Mouse (Mus musculus) MEL-GATA-1-ER (cell line): ENCODE results near the gene Axin2.

Experiments
- DNase-seq: peaks from one replicate; pipeline ENCODE4 v3.0.0-alpha.2; 2012; ENCODE audit warnings: low read depth; ENCODE audit errors: extremely low read depth

Gene Axin2

GRCm38 (mm10) chr11:108928752-108929151, 8.6 kb downstream of the Axin2 start:
- no peak for DNase-seq

GRCm38 (mm10) chr11:108929176-108929575, 9.0 kb downstream of the Axin2 start:
- no peak for DNase-seq

DNA sequence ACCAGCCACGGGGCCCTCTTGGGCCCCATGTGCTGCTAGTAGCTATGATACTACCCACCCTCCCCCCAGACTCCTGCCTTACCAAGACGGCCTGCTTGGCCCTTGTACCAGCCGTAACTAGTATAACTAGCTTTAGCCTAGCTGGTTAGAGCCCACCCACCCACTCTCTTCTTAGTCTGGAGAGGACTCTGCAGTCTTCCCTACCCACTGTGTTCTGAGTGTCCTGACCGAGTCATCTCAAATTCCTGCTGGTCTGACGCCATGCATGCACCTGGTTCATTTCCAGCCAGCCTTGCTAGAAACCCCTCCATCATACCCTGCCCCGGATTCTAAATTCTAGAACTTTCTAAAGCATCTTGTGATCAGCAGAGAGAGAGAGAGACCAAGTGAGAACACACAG, 9.6 kb downstream of the Axin2 start:
- no peak for DNase-seq

GRCm38 (mm10) chr11:108930612-108931011, 10.5 kb downstream of the Axin2 start:
- DNase-seq, result no peak

DNA sequence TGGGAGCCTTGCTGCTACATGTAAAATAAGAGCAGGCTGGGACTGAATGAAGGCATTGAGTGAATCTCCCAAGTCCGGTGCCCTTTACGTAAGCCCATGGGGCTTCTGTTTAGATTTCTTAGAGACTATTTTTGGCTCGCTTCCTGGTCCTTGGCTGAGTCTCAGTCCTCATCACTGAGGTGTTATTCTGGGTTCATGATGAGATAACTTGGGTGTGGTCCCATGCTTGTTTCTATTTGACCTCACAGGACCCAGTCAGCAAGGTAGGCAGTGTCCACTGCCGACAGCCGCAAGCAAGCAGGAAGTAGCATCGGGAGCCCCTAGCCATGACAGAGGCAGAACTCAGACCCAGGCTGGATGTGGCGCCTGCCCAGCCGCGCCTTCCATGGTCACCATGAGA, 13.7 kb downstream of the Axin2 start:
- no peak for DNase-seq

- no peak for DNase-seq
Observed at GRCm38 (mm10) chr11:108935128-108935868, 15.1 kb downstream of the Axin2 start.

DNA sequence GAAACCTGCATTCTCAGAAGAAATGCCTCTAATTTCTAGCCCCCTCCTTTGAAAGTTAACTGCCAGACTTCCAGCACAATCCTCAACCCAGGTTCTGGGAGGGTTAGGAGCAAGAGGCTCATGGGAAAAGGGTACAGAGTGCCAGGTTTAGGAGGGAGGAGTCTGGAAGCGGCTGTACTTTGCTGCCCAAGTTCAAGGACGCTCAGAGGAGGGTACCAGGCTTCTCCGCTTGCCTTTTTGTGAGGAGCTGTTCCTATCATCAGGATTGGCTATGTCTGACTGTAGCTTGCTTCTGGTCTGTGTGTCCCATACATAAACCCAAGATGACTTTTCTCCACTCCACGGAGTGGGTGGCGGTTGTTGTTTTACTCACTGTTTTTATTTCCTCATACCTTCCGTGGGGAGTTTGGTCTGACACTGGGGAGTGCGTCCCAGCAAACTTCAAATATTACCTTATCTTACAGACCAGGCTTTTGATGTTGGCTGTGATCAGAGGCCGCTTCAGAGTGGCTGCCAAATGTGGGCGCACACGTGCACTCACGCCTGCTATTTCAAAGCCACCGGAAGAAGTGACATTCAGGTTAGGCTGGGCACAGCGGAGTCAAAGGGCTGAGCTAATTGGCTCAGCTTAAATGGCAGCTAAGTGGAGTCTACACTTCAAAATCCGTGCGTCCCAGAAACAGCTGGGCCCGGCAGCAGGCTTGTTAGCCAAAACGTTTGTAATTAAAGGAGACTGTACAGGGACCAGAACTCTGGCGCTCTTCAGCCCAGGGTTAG, 16.1 kb downstream of the Axin2 start:
- no peak for DNase-seq

GRCm38 (mm10) chr11:108940655-108941412, 20.7 kb downstream of the Axin2 start:
- DNase-seq, result no peak

DNA sequence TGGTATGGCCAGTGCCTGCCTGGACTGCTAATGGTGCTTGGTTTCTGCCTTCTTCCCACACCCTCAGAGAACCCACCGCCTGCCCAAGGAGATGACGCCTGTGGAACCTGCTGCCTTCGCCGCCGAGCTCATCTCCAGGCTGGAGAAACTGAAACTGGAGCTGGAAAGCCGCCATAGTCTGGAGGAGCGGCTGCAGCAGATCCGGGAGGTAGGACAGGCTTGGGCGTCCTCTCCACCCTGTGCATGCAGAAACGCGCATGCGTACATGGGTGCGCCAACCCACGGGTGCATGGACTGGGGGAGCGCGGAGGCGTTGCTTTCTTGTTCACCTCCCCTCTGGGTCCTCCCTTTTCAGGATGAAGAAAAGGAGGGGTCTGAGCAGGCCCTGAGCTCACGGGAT, 21.7 kb downstream of the Axin2 start:
- DNase-seq, result no peak

GRCm38 (mm10) chr11:108943741-108944140, 23.6 kb downstream of the Axin2 start:
- no peak for DNase-seq

DNA sequence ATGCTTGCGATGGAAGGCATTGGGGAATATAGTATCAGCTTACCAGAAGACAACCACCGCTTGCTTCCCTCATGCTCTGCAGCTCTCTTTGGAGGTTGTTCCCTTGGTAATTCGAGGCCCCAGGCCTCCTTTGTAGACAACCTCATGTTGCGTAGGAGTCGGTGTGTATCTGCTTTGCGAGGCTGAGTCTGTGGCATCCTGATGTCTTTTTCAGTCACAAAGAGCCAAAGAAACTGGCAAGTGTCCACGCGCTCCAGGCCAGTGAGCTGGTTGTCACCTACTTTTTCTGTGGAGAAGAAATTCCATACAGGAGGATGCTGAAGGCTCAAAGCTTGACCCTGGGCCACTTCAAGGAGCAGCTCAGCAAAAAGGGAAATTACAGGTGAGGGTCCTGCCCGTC, 25.5 kb downstream of the Axin2 start:
- no peak for DNase-seq

DNA sequence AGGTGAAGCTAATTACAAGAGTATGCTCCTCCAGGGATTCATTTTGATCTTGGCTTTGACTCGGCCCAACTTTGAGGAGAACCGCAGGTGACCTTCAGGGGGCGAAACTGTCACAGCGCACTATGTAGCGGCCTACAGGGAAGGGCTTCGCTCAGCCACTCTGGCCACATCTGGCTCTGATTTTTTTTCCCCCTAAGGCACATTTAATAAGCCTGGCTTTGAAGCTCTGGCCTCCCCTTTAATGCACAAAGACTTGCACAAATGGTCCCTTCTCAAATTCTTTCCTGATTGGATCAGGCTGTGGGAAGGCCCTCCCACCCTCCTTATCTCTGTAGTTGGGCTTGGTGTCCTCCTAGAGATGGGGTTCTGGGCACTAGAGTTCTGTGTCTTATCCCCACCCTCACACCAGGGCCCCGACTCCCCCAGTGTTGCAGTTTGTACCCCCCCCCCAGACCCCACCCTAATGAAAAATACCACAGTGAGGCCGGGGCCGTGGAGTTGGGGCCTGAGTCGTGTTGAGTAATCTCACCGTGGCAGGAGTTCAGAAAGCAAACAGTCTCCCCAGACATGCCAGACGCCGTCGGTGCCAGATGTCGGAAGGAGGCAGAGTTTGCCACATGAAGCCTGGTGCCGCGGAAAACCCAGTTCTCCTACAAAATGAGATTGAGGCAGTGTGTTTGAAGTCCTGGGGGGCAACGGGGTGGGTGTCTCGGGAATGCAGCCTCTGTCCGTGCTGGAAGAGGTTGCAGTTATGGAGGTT, 27.5 kb downstream of the Axin2 start:
- no peak for DNase-seq

DNA sequence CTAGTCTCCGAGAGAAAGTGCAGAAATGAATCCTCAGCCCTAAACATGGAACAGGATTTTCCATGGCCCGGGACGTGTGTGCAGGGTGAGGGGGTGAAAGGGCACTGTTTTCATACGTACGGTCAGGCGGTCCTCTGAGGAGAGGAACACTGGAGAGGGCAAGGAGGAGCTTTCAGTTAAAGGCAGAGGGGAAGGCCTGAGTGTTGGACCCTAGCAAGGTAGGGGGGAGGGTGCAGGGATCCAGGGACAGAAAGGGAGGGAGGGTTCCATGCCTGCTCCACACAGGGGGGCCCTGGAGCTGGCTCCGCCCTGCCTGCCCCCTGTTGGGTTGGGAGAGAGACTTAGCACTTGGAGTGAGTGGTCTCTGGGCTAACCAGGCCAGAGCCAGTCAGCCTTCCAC, 28.4 kb downstream of the Axin2 start:
- DNase-seq, result no peak

DNA sequence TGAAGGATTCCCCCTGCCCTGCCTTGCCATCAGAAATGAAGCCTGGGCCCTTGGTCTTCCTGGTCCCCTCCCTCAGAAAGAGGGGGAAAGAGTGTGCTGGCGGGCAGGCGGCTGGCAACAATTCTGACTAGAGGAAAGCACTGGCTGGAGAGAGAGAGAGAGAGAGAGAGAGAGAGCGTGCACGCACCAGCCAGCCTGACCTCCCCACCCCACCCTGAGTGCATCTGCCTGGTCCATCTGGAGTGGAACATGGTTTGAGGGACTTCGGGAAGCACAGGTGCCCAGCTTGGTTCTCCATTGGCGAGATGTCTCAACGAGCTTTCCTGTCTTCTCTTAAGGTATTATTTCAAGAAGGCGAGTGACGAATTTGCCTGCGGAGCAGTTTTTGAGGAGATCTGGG, 28.8 kb downstream of the Axin2 start:
- DNase-seq, result no peak

GRCm38 (mm10) chr11:108952343-108952742, 32.2 kb downstream of the Axin2 start:
- no peak for DNase-seq

DNA sequence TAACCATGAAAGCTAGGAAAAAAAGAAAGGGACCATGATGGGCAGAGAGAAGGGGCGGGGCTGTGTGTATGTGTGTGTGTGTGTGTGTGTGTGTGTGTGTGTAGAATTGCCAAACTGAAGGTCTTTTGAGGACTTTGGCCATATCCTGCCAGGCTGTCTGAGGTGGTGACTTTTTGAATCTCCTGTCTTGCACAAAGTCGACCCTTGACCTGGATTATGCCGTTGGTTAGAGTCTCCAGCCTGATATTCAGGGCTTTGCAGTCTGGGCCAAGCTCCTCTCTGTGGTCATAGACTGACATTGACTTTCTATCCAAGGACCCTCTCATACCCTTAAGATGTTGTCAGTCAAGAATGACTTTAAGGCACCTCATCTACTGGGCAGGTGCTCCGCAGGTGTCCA, 35.8 kb downstream of the Axin2 start:
- DNase-seq, result no peak

DNA sequence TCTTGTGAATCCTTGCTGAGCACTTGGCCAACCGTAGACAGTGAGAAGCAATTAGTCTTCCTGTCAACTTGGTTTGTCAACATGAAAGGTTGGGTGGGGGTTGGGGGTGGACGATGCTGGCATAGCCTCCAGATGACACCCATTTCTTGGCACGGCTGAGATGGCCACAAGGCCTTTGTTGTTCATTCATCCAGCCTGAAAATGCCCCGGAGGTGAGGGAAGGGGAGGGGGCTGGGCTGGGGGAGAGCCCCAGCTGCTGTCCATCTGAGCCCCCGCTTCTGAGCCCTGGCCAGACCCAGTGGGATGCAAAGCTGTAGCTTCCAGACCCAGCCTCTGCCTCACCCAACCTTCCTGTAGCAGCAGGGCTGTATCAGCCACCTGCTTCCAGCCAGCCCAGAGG, 38.2 kb downstream of the Axin2 start:
- DNase-seq, result no peak

DNA sequence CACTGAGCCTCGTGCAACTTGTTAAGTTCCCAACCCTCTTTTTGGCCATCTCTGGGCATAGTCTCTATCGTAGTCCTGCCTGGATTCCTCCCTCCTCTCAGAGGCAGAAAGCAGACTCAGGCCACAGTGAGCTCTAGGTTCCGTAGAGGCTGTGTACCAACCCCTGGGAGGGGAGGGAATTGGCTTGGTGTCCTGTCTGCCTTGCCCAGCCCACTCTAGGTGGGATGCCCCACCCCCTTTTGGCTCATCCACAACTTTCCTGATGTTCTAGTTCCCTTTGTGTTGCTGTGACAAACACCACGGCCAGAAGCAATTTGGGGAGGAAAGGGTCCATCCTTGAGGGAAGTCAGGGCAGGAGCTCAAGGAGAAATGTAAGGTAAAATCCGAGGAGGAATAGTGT, 39.0 kb downstream of the Axin2 start:
- DNase-seq, result no peak

GRCm38 (mm10) chr11:108961651-108962065, 41.5 kb downstream of the Axin2 start:
- DNase-seq, result no peak

- no peak for DNase-seq
Observed at GRCm38 (mm10) chr11:108963476-108964232, 43.5 kb downstream of the Axin2 start.

DNA sequence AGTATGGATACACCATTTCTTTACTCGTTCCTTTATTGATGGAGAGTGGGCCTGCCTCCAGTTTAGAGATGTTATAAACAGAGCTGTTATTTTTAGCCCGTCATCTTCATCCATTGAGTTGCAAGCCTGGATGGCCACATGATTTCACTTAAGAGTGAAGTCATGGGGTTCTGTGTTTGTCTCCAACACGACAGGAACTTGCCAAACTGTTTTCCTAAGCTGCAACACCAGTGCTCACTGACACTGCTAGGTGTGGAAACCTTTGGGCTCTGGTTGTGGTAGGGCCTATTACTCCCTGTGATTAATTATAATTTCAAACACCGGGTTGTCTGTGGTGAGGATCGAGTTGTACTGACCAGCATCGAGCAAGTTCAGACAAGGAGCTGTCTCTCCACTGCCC, 45.6 kb downstream of the Axin2 start:
- no peak for DNase-seq
